Mouse (Mus musculus): ENCODE measurements at regions not wholly inside any gene's neighbourhood (a gene's known extent, or its start where the extent isn't known, plus 50 kb on each side); places are given as distances from the start of the nearest gene placed in this dataset.

DNA sequence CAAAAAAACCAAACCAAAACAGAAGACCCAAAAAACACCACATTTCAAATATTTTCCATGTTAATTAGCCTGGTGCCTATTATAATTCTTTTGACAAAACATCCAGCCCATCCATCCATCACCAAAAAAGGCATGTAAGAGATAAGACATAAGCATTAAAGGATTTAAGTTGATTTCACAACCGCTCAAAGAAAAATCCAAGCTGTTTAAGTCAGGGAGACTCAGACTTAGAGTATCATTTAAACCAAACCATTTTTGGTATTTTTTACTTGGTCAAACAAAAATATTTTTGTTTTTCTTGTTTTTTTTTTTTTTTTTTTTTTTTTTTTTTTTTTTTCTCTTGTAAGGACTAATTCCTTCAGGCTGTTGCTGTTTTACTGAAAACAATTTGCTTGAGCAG lies 304.6 kb upstream of the Zeb2 start:
- no peak for TF ChIP-seq CTCF (IDR thresholded peaks at IDR 0.05; ENCODE audit: low read depth, low read length)
- no peak for TF ChIP-seq POLR2A (IDR thresholded peaks at IDR 0.05; ENCODE audit: insufficient read depth, low read length)
